Mouse (Mus musculus) intestine, embryonic 15.5 days (tissue): ENCODE measurements around the gene Eefsec. TPM values are rescaled to one million over a fixed set of nuclear protein-coding genes. Genes with fewer than 3 reads are reported as not detected.

ENCODE experiments used
- ATAC-seq: fragments of 200-750 bp; cut with Nextera tagmentation; 2 replicates; pipeline ENCODE4 v1.8.0; 2017; ENCODE audit warnings: moderate TSS enrichment, moderate library complexity
- H3K27ac ChIP-seq: fragments of 300-500 bp; sonication (generic); 2 replicates; pipeline ENCODE4 v1.5.1; 2015; ENCODE audit warnings: mild to moderate bottlenecking, inconsistent platforms
- H3K27me3 ChIP-seq: fragments of 300-500 bp; sonication (generic); replicated peaks from 2 replicates; pipeline ENCODE4 v1.6.1; 2015; ENCODE audit warnings: inconsistent platforms
- H3K36me3 ChIP-seq: fragments of 300-500 bp; sonication (generic); 2 replicates; pipeline ENCODE4 v1.6.1; 2015; ENCODE audit warnings: inconsistent platforms
- H3K4me1 ChIP-seq: fragments of 300-500 bp; sonication (generic); replicated peaks from 2 replicates; pipeline ENCODE4 v1.6.1; 2015; ENCODE audit warnings: inconsistent platforms
- H3K4me2 ChIP-seq: fragments of 300-500 bp; sonication (generic); replicated peaks from 2 replicates; pipeline ENCODE4 v1.6.1; 2015; ENCODE audit warnings: mild to moderate bottlenecking, inconsistent platforms
- H3K4me3 ChIP-seq: fragments of 300-500 bp; sonication (generic); replicated peaks from 2 replicates; pipeline ENCODE4 v1.5.1; 2015; ENCODE audit warnings: inconsistent platforms
- H3K9ac ChIP-seq: fragments of 300-500 bp; sonication (generic); 2 replicates; pipeline ENCODE4 v1.6.1; 2015; ENCODE audit warnings: inconsistent platforms
- H3K9me3 ChIP-seq: fragments of 300-500 bp; sonication (generic); 2 replicates; pipeline ENCODE4 v1.6.1; 2016; ENCODE audit warnings: inconsistent platforms
- WGBS: fragments of 180-500 bp; shearing (Covaris S2); methylation state at CpG from one replicate; pipeline ENCODE4 v1.1.7; 2015; 5-methylcytosine and 5-hydroxymethylcytosine counted together
- polyA plus RNA-seq: library from polyadenylated mRNA; unstranded; fragments of >200 nt; fragmentation: Nextera tagmentation; extraction: Ambion mirVana; gene quantifications from 2 replicates; pipeline ENCODE4 v1.2.1, GENCODE M21; 2015

The Eefsec gene
- polyA plus RNA-seq, 1 experiment from 2014 or later = 40.1 TPM

GRCm38 (mm10) chr6:88267970-88268369, 178.4 kb downstream of the Eefsec start:
- WGBS = 82% methylated on average over 2 of the region's 2 CpGs
- no peaks in the 10 kb centered on the region for H3K36me3 ChIP-seq
- ATAC-seq = no peak

GRCm38 (mm10) chr6:88267068-88267467, 179.3 kb downstream of the Eefsec start:
- Histone ChIP-seq H3K9ac (no peak overlapping the region), H3K9me3 (no peaks in the 10 kb centered on the region), H3K36me3 (no peaks in the 10 kb centered on the region), H3K4me2 (no peak overlapping the region), H3K4me1 (peaks cover 4% of the 10 kb centered on the region; the same call in 1 of the 2 replicates), H3K27ac (no peak overlapping the region), H3K4me3 (no peak overlapping the region), H3K27me3 (no peaks in the 10 kb centered on the region)
- 88% methylated on average over 3 of the region's 3 CpGs for WGBS
- ATAC-seq = no peak

More at GRCm38 (mm10) chr6:88267970-88268369, 178.4 kb downstream of the Eefsec start:
- Histone ChIP-seq H3K4me3 (no peak overlapping the region), H3K27ac (no peak overlapping the region), H3K4me1 (no peaks in the 10 kb centered on the region; the same call in 1 of the 2 replicates), H3K9me3 (no peaks in the 10 kb centered on the region), H3K27me3 (no peaks in the 10 kb centered on the region), H3K4me2 (no peak overlapping the region), H3K9ac (no peak overlapping the region)

- H3K9me3 ChIP-seq = no peaks in the 10 kb centered on the region
- no peak for ATAC-seq
- no peak overlapping the region for H3K9ac ChIP-seq
- no peak overlapping the region for H3K4me2 ChIP-seq
- H3K27me3 ChIP-seq = no peaks in the 10 kb centered on the region
- WGBS = 93% methylated on average over 3 of the region's 3 CpGs
- H3K36me3 ChIP-seq = no peaks in the 10 kb centered on the region
- 0 out of 2 replicates have a peak, but pooled peaks cover 4% of the 10 kb centered on the region for H3K4me1 ChIP-seq
- H3K27ac ChIP-seq = no peak overlapping the region
- H3K4me3 ChIP-seq = no peak overlapping the region
These were observed 180.3 kb downstream of the Eefsec start for GRCm38 (mm10) chr6:88266055-88266454.

- 86% methylated on average over 1 of the region's 1 CpGs for WGBS
- H3K4me1 ChIP-seq = 0 out of 2 replicates have a peak, but pooled peaks cover 4% of the 10 kb centered on the region
- no peak for ATAC-seq
- no peaks in the 10 kb centered on the region for H3K36me3 ChIP-seq
- no peak overlapping the region for H3K9ac ChIP-seq
- no peaks in the 10 kb centered on the region for H3K9me3 ChIP-seq
- H3K4me2 ChIP-seq = no peak overlapping the region
- no peak overlapping the region for H3K27ac ChIP-seq
- H3K27me3 ChIP-seq = no peaks in the 10 kb centered on the region
- no peak overlapping the region for H3K4me3 ChIP-seq
These were observed 181.0 kb downstream of the Eefsec start for GRCm38 (mm10) chr6:88265355-88265754.

- no peaks in the 10 kb centered on the region for H3K27me3 ChIP-seq
- ATAC-seq = no peak
- no peak overlapping the region for H3K4me3 ChIP-seq
- no peaks in the 10 kb centered on the region for H3K36me3 ChIP-seq
- 0 out of 2 replicates have a peak, but pooled peaks cover 4% of the 10 kb centered on the region for H3K4me1 ChIP-seq
- H3K4me2 ChIP-seq = no peak overlapping the region
- H3K9me3 ChIP-seq = no peaks in the 10 kb centered on the region
- WGBS = 61% methylated on average over 9 of the region's 9 CpGs
- no peak overlapping the region for H3K27ac ChIP-seq
- no peak overlapping the region for H3K9ac ChIP-seq
These were observed 184.2 kb downstream of the Eefsec start for GRCm38 (mm10) chr6:88262160-88262559.

GRCm38 (mm10) chr6:88260645-88261044, 185.7 kb downstream of the Eefsec start:
- no peaks in the 10 kb centered on the region for H3K36me3 ChIP-seq
- no peak overlapping the region for H3K4me2 ChIP-seq
- 0 out of 2 replicates have a peak, but pooled peaks cover 4% of the 10 kb centered on the region for H3K4me1 ChIP-seq
- H3K9ac ChIP-seq = no peak overlapping the region
- no peak overlapping the region for H3K4me3 ChIP-seq
- no peak overlapping the region for H3K27ac ChIP-seq
- H3K9me3 ChIP-seq = no peaks in the 10 kb centered on the region
- H3K27me3 ChIP-seq = no peaks in the 10 kb centered on the region
- ATAC-seq = peak; percentile 73
- 63% methylated on average over 3 of the region's 3 CpGs for WGBS

- Histone ChIP-seq H3K27ac (no peak overlapping the region), H3K36me3 (no peaks in the 10 kb centered on the region), H3K27me3 (no peaks in the 10 kb centered on the region), H3K4me3 (no peak overlapping the region), H3K9ac (no peak overlapping the region), H3K4me2 (no peak overlapping the region), H3K9me3 (no peaks in the 10 kb centered on the region), H3K4me1 (0 out of 2 replicates have a peak, but pooled peaks cover 4% of the 10 kb centered on the region)
- ATAC-seq = no peak
- WGBS = 86% methylated on average over 3 of the region's 3 CpGs
These were observed 186.7 kb downstream of the Eefsec start for GRCm38 (mm10) chr6:88259621-88260020.

- ATAC-seq = no peak
- Histone ChIP-seq H3K4me1 (0 out of 2 replicates have a peak, but pooled peaks cover 11% of the 10 kb centered on the region), H3K9me3 (no peaks in the 10 kb centered on the region), H3K27me3 (no peaks in the 10 kb centered on the region), H3K4me3 (no peak overlapping the region), H3K4me2 (no peak overlapping the region), H3K9ac (no peak overlapping the region), H3K36me3 (no peaks in the 10 kb centered on the region), H3K27ac (no peak overlapping the region)
- WGBS = 57% methylated on average over 4 of the region's 4 CpGs
These were observed 190.9 kb downstream of the Eefsec start for GRCm38 (mm10) chr6:88255435-88255834.

- WGBS = 71% methylated on average over 6 of the region's 6 CpGs
- Histone ChIP-seq H3K4me1 (0 out of 2 replicates have a peak, but pooled peaks cover 11% of the 10 kb centered on the region), H3K27ac (no peak overlapping the region)
These were observed 192.3 kb downstream of the Eefsec start for GRCm38 (mm10) chr6:88254082-88254481.

GRCm38 (mm10) chr6:88251798-88252478, 194.4 kb downstream of the Eefsec start:
- 75% methylated on average over 7 of the region's 7 CpGs for WGBS
- Histone ChIP-seq H3K36me3 (no peaks in the 10 kb centered on the region), H3K27me3 (no peaks in the 10 kb centered on the region), H3K27ac (no peak overlapping the region), H3K9ac (no peak overlapping the region), H3K4me2 (no peak overlapping the region), H3K4me3 (no peak overlapping the region), H3K4me1 (peaks cover 11% of the 10 kb centered on the region; the same call in 1 of the 2 replicates), H3K9me3 (no peaks in the 10 kb centered on the region)
- peak; percentile 73 for ATAC-seq

More at GRCm38 (mm10) chr6:88254082-88254481, 192.3 kb downstream of the Eefsec start:
- ATAC-seq = no peak
- Histone ChIP-seq H3K36me3 (no peaks in the 10 kb centered on the region), H3K4me3 (no peak overlapping the region), H3K9ac (no peak overlapping the region), H3K9me3 (no peaks in the 10 kb centered on the region), H3K27me3 (no peaks in the 10 kb centered on the region), H3K4me2 (no peak overlapping the region)

GRCm38 (mm10) chr6:88251396-88251795, 194.9 kb downstream of the Eefsec start:
- no peak overlapping the region for H3K4me2 ChIP-seq

GRCm38 (mm10) chr6:88249231-88249630, 197.1 kb downstream of the Eefsec start:
- Histone ChIP-seq H3K4me1 (peaks cover 17% of the 10 kb centered on the region; the same call in 1 of the 2 replicates), H3K27me3 (no peaks in the 10 kb centered on the region), H3K9ac (no peak overlapping the region), H3K4me2 (no peak overlapping the region), H3K4me3 (no peak overlapping the region), H3K9me3 (no peaks in the 10 kb centered on the region), H3K27ac (no peak overlapping the region), H3K36me3 (no peaks in the 10 kb centered on the region)
- no peak for ATAC-seq
- WGBS = 79% methylated on average over 1 of the region's 1 CpGs

More at GRCm38 (mm10) chr6:88251396-88251795, 194.9 kb downstream of the Eefsec start:
- Histone ChIP-seq H3K4me1 (peaks cover 16% of the 10 kb centered on the region; the same call in 1 of the 2 replicates), H3K36me3 (no peaks in the 10 kb centered on the region), H3K27me3 (no peaks in the 10 kb centered on the region), H3K9ac (no peak overlapping the region), H3K9me3 (no peaks in the 10 kb centered on the region), H3K27ac (no peak overlapping the region), H3K4me3 (no peak overlapping the region)
- peak; percentile 85 for ATAC-seq
- WGBS = 92% methylated on average over 1 of the region's 1 CpGs
